Mouse (Mus musculus): ENCODE results near the gene Ttc7b. TPM values are rescaled to one million over a fixed set of nuclear protein-coding genes. Genes with fewer than 3 reads are reported as not detected.

The Ttc7b gene
- total and polyA plus RNA-seq, 3 experiments, result 11.7 to 23.7 TPM; not detected in 1

DNA sequence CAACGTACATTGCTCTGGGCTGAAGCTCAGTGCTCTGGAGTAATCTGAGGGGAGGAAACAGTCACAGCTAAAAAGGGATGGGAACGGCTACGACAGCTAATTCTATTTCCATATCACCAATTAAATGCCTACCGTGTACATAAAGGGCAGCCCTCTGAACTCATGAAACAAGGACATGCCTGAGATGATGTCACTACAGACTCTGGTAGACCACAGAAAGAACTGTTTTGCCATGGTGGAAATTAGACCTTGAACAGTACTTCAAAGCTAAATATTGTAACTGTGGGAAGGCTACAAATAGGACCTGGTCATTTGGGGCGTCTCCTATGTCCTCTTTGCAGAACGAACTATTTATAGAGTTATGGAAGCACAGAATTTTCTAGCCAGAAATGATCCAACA, 99.7 kb downstream of the Ttc7b start:
- no peak for DNase-seq (ENCODE audit: low read depth, low spot score)
- no peaks in the 10 kb centered on the region for H3K9me3 ChIP-seq (replicated peaks; ENCODE audit: insufficient read depth, low read length)
- no peak overlapping the region for H3K9ac ChIP-seq (ENCODE audit: control insufficient read depth, low read depth, low read length, poor library complexity, severe bottlenecking)
- H3K36me3 ChIP-seq (ENCODE audit: control insufficient read depth in 1 of 2, insufficient read depth in 2 of 2, low read length in 2 of 2), result peaks cover 0 to 4% of the 10 kb centered on the region in 2 experiments; a peak in 1 of 4 replicates
- no peaks in the 10 kb centered on the region for H3K79me2 ChIP-seq (ENCODE audit: control insufficient read depth, insufficient read depth, low read length, poor library complexity)
- TF ChIP-seq EP300 (IDR thresholded peaks at IDR 0.05; ENCODE audit: low read depth in 1 of 2, low read length in 2 of 2) (no peak), SMC3 (IDR thresholded peaks at IDR 0.05; ENCODE audit: low read depth, low read length) (no peak), ZNF384 (IDR thresholded peaks at IDR 0.05; ENCODE audit: low read depth, low read length) (no peak)
- peaks cover 0 to 7% of the 10 kb centered on the region in 2 experiments; a peak in 1 of 4 replicates for H3K4me1 ChIP-seq (ENCODE audit: control insufficient read depth in 1 of 2, insufficient read depth in 2 of 2, low read length in 2 of 2)
- no peaks in the 10 kb centered on the region for H3K27me3 ChIP-seq (ENCODE audit: control insufficient read depth in 1 of 2, insufficient read depth in 2 of 2, low read length in 2 of 2)
- no peak overlapping the region for H3K4me3 ChIP-seq (ENCODE audit: control insufficient read depth in 1 of 2, insufficient read depth in 1 of 2, low read depth in 2 of 2, low read length in 2 of 2)
- no peak overlapping the region for H3K27ac ChIP-seq (ENCODE audit: control insufficient read depth, low read depth, low read length)

DNA sequence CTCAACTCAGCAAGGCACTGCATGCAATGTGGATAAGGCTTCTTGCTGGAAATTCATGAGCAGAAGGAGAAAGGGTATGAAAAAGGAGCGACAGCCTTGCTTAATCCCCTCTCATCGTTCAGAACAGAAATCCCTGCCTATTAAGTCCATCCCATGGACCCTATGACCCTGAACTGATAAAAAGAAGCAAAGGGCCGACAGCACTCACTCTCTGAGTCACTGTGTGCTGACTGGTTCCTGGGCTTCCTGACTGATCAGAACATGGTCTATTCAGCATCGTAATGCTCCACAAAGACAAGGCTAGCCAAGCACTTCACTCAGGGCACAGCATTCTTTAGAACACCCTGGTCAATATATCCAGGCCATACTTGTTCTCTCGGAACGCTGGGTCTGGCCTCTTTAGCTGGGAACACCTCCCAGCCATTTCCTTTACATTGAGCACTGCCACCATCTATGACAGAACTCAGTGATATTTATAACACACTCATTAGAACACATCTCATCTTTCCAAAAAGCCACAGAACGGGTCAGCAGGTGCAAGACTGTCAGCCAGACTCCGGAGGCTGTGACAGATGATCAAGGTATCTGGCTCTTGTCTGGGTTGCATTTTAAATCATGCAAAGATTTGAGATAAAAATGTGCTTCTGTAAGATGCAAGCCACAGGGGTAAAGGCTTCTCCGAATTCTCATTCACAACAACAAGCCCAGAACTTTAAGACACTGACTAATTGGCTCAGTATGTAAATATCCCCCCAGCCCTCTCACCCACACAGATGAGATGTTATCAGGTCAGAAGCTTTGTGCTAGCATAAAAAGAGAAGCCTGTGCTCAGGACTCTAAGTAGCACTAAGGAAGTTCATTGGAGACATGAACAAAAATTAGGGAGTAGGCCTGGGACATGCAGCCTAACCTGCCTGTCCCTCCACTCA, 100.4 kb downstream of the Ttc7b start:
- H3K4me1 ChIP-seq (ENCODE audit: control insufficient read depth in 1 of 2, insufficient read depth in 2 of 2, low read length in 2 of 2), result peaks cover 0 to 7% of the 10 kb centered on the region in 2 experiments; a peak in 1 of 4 replicates
- no peaks in the 10 kb centered on the region for H3K9me3 ChIP-seq (replicated peaks; ENCODE audit: insufficient read depth, low read length)
- H3K27me3 ChIP-seq (ENCODE audit: control insufficient read depth in 1 of 2, insufficient read depth in 2 of 2, low read length in 2 of 2), result no peaks in the 10 kb centered on the region
- H3K27ac ChIP-seq (ENCODE audit: control insufficient read depth, low read depth, low read length), result no peak overlapping the region
- no peaks in the 10 kb centered on the region for H3K79me2 ChIP-seq (ENCODE audit: control insufficient read depth, insufficient read depth, low read length, poor library complexity)
- TF ChIP-seq MEF2A (IDR thresholded peaks at IDR 0.05; ENCODE audit: extremely low read depth, insufficient replicate concordance, low read depth, low read length, poor library complexity, severe bottlenecking) (no peak), MYC (IDR thresholded peaks at IDR 0.05; ENCODE audit: low read depth, low read length) (no peak), USF1 (IDR thresholded peaks at IDR 0.05; ENCODE audit: low read depth, low read length) (no peak), ZKSCAN1 (IDR thresholded peaks at IDR 0.05; ENCODE audit: low read depth, low read length) (no peak), TCF12 (IDR thresholded peaks at IDR 0.05; ENCODE audit: low read depth, low read length) (no peak), UBTF (IDR thresholded peaks at IDR 0.05; ENCODE audit: borderline replicate concordance, insufficient read depth, low read depth, low read length) (no peak), RAD21 (IDR thresholded peaks at IDR 0.05; ENCODE audit: low read depth, low read length) (no peak), MAX (IDR thresholded peaks at IDR 0.05; ENCODE audit: low read length) (no peak), POLR2AphosphoS5 (IDR thresholded peaks at IDR 0.05; ENCODE audit: borderline replicate concordance, low read depth, low read length) (no peak), CHD2 (IDR thresholded peaks at IDR 0.05; ENCODE audit: low read length) (no peak), EP300 (IDR thresholded peaks at IDR 0.05; ENCODE audit: low read depth in 1 of 2, low read length in 2 of 2) (no peak), E2F4 (IDR thresholded peaks at IDR 0.05; ENCODE audit: borderline replicate concordance, low read depth, low read length) (no peak), POLR2A (IDR thresholded peaks at IDR 0.05; ENCODE audit: control insufficient read depth in 1 of 2, insufficient read depth in 1 of 2, low read depth in 1 of 2, low read length in 2 of 2, poor library complexity in 1 of 2) (no peak)
- no peak overlapping the region for H3K4me3 ChIP-seq (ENCODE audit: control insufficient read depth in 1 of 2, insufficient read depth in 1 of 2, low read depth in 2 of 2, low read length in 2 of 2)
- no peak for DNase-seq (ENCODE audit: low read depth, low spot score)
- H3K9ac ChIP-seq (ENCODE audit: control insufficient read depth, low read depth, low read length, poor library complexity, severe bottlenecking), result no peak overlapping the region
- H3K36me3 ChIP-seq (ENCODE audit: control insufficient read depth in 1 of 2, insufficient read depth in 2 of 2, low read length in 2 of 2), result peaks cover 0 to 4% of the 10 kb centered on the region in 2 experiments; a peak in 1 of 4 replicates
